Mouse (Mus musculus): ENCODE results near the gene Gm21970. TPM values are rescaled to one million over a fixed set of nuclear protein-coding genes. Genes with fewer than 3 reads are reported as not detected.

Gm21970 gene
- not detected in 2 replicates for polyA plus RNA-seq (2014; fragmentation: Nextera tagmentation; extraction: Ambion mirVana)

DNA sequence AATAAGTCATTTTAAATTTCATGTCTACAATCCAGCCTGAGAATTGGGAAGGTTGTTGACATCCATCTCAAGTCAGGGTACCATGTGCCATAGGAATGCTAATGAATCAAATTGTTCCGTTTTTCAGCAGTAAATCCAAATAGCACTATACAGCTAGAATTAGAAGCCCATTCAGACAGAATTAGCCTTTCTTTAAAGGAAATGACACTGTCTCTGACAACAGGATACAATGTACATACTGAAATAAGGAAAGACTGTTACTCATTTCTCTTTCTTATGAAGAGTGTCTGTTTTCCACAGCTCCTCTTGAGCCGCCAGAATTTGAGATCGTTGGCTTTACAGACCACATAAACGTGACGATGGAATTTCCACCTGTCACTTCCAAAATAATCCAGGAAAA is at the start of gene Gm21970:
Gene Gm21970, plus strand, starts transcription at position 301 of the 400 bp plus-strand sequence.
- peaks cover 32% of the 10 kb centered on the region for H3K36me3 ChIP-seq (ENCODE audit: control insufficient read depth, insufficient read depth, low read length)
- 88% methylated on average over 5 of the region's 5 CpGs for WGBS (ENCODE audit: insufficient replicate concordance)

GRCm38 (mm10) chr16:91346491-91346890 is 45.0 kb upstream of the Gm21970 start:
- H3K4me1 ChIP-seq (ENCODE audit: control insufficient read depth, insufficient read depth, low read length) = no peaks in the 10 kb centered on the region
- peaks cover 5% of the 10 kb centered on the region for H3K27me3 ChIP-seq (ENCODE audit: control insufficient read depth, insufficient read depth, low read length)
- no peak overlapping the region for H3K4me2 ChIP-seq
- H3K4me3 ChIP-seq (ENCODE audit: low read depth, low read length) = no peak overlapping the region
- H3K36me3 ChIP-seq (ENCODE audit: control insufficient read depth, insufficient read depth, low read length) = no peaks in the 10 kb centered on the region
- WGBS (ENCODE audit: insufficient replicate concordance) = 70% methylated on average over 9 of the region's 9 CpGs
- ATAC-seq (replicated peaks; ENCODE audit: insufficient number of reproducible peaks, low FRiP score, low TSS enrichment) = no peak
- no peak overlapping the region for H3K27ac ChIP-seq (ENCODE audit: low read depth, low read length)
- no peak overlapping the region for H3K9ac ChIP-seq (ENCODE audit: low read depth, low read length)
- no peaks in the 10 kb centered on the region for H3K9me3 ChIP-seq (replicated peaks; ENCODE audit: control insufficient read depth, low read length)

More for the DNA sequence above, at the start of gene Gm21970:
- H3K9ac ChIP-seq (ENCODE audit: low read depth, low read length) = no peak within 1 kb of the TSS
- no peaks in the 10 kb centered on the region; the same call in 1 of the 2 replicates for H3K4me1 ChIP-seq (ENCODE audit: control insufficient read depth, insufficient read depth, low read length)
- H3K27me3 ChIP-seq (ENCODE audit: control insufficient read depth, insufficient read depth, low read length) = no peaks in the 10 kb centered on the region
- H3K9me3 ChIP-seq (replicated peaks; ENCODE audit: control insufficient read depth, low read length) = no peaks in the 10 kb centered on the region
- no peak for ATAC-seq (replicated peaks; ENCODE audit: insufficient number of reproducible peaks, low FRiP score, low TSS enrichment)
- no peak within 1 kb of the TSS for H3K27ac ChIP-seq (ENCODE audit: low read depth, low read length)
- H3K4me2 ChIP-seq = no peak within 1 kb of the TSS
- no peak within 1 kb of the TSS for H3K4me3 ChIP-seq (ENCODE audit: low read depth, low read length)

- Histone ChIP-seq H3K27ac (ENCODE audit: low read depth, low read length) (no peak overlapping the region), H3K4me2 (no peak overlapping the region), H3K27me3 (ENCODE audit: control insufficient read depth, insufficient read depth, low read length) (peaks cover 6% of the 10 kb centered on the region), H3K9ac (ENCODE audit: low read depth, low read length) (no peak overlapping the region), H3K4me3 (ENCODE audit: low read depth, low read length) (no peak overlapping the region), H3K4me1 (ENCODE audit: control insufficient read depth, insufficient read depth, low read length) (no peaks in the 10 kb centered on the region), H3K9me3 (replicated peaks; ENCODE audit: control insufficient read depth, low read length) (no peaks in the 10 kb centered on the region), H3K36me3 (ENCODE audit: control insufficient read depth, insufficient read depth, low read length) (no peaks in the 10 kb centered on the region)
- no peak for ATAC-seq (replicated peaks; ENCODE audit: insufficient number of reproducible peaks, low FRiP score, low TSS enrichment)
- WGBS (ENCODE audit: insufficient replicate concordance) = 68% methylated on average over 20 of the region's 20 CpGs
Observed at GRCm38 (mm10) chr16:91347491-91348263, 43.8 kb upstream of the Gm21970 start.

GRCm38 (mm10) chr16:91348264-91348565 is 43.3 kb upstream of the Gm21970 start:
- Histone ChIP-seq H3K27me3 (ENCODE audit: control insufficient read depth, insufficient read depth, low read length) (peaks cover 11% of the 10 kb centered on the region), H3K9ac (ENCODE audit: low read depth, low read length) (no peak overlapping the region), H3K36me3 (ENCODE audit: control insufficient read depth, insufficient read depth, low read length) (no peaks in the 10 kb centered on the region), H3K4me2 (no peak overlapping the region), H3K9me3 (replicated peaks; ENCODE audit: control insufficient read depth, low read length) (no peaks in the 10 kb centered on the region), H3K27ac (ENCODE audit: low read depth, low read length) (no peak overlapping the region), H3K4me3 (ENCODE audit: low read depth, low read length) (no peak overlapping the region), H3K4me1 (ENCODE audit: control insufficient read depth, insufficient read depth, low read length) (no peaks in the 10 kb centered on the region)
- no peak for ATAC-seq (replicated peaks; ENCODE audit: insufficient number of reproducible peaks, low FRiP score, low TSS enrichment)
- WGBS (ENCODE audit: insufficient replicate concordance) = 73% methylated on average over 14 of the region's 14 CpGs

DNA sequence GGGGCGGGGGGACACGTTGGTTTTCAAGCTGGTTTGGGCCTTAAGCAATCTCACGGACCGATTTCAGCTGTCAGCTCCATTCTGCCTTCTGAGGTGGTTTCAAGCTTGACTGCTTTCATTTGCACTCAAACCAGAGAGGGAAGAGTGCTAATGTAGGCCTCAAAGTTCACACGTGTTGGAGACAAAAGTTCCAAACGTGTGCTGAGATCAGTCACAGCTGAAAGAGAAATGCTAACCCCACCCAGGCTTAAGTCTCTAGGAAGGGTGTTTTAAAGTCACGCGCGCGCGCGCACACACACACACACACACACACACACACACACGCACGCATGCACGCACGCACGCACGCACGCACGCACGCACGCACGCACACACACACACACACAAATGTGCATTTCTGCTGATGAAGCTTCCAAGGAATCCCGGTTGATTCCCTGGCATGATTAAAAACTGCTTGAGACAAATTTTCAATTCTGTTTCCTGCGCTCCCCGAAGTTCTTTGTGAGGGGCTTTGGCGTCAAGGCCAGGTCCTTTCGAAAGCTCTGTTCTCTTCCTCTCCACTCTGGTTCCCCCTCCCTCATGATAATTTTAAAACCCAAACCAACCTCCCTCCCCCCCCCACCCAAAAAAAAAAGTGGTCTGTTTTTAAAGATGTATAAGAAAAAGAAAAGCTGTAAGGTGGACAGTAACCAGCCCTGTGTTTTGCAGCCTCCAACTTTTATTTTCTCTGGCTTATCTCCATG is 42.8 kb upstream of the Gm21970 start:
- no peak overlapping the region for H3K4me3 ChIP-seq (ENCODE audit: low read depth, low read length)
- ATAC-seq (replicated peaks; ENCODE audit: insufficient number of reproducible peaks, low FRiP score, low TSS enrichment) = no peak
- no peaks in the 10 kb centered on the region for H3K4me1 ChIP-seq (ENCODE audit: control insufficient read depth, insufficient read depth, low read length)
- no peak overlapping the region for H3K27ac ChIP-seq (ENCODE audit: low read depth, low read length)
- H3K9ac ChIP-seq (ENCODE audit: low read depth, low read length) = no peak overlapping the region
- H3K27me3 ChIP-seq (ENCODE audit: control insufficient read depth, insufficient read depth, low read length) = peaks cover 15% of the 10 kb centered on the region
- WGBS (ENCODE audit: insufficient replicate concordance) = 74% methylated on average over 28 of the region's 28 CpGs
- H3K9me3 ChIP-seq (replicated peaks; ENCODE audit: control insufficient read depth, low read length) = no peaks in the 10 kb centered on the region
- no peaks in the 10 kb centered on the region for H3K36me3 ChIP-seq (ENCODE audit: control insufficient read depth, insufficient read depth, low read length)
- H3K4me2 ChIP-seq = no peak overlapping the region

- 7% methylated on average over 7 of the region's 7 CpGs for WGBS (ENCODE audit: insufficient replicate concordance)
- H3K36me3 ChIP-seq (ENCODE audit: control insufficient read depth, insufficient read depth, low read length) = no peaks in the 10 kb centered on the region
- no peak overlapping the region; the same call in 1 of the 2 replicates for H3K4me2 ChIP-seq
- H3K27ac ChIP-seq (ENCODE audit: low read depth, low read length) = peak overlapping the region; percentile 78
- H3K27me3 ChIP-seq (ENCODE audit: control insufficient read depth, insufficient read depth, low read length) = peaks cover 19% of the 10 kb centered on the region
- no peak overlapping the region for H3K9ac ChIP-seq (ENCODE audit: low read depth, low read length)
- no peaks in the 10 kb centered on the region for H3K4me1 ChIP-seq (ENCODE audit: control insufficient read depth, insufficient read depth, low read length)
- ATAC-seq (replicated peaks; ENCODE audit: insufficient number of reproducible peaks, low FRiP score, low TSS enrichment) = no peak
- no peaks in the 10 kb centered on the region for H3K9me3 ChIP-seq (replicated peaks; ENCODE audit: control insufficient read depth, low read length)
- H3K4me3 ChIP-seq (ENCODE audit: low read depth, low read length) = no peak overlapping the region
Observed at GRCm38 (mm10) chr16:91352084-91352562, 39.4 kb upstream of the Gm21970 start.

DNA sequence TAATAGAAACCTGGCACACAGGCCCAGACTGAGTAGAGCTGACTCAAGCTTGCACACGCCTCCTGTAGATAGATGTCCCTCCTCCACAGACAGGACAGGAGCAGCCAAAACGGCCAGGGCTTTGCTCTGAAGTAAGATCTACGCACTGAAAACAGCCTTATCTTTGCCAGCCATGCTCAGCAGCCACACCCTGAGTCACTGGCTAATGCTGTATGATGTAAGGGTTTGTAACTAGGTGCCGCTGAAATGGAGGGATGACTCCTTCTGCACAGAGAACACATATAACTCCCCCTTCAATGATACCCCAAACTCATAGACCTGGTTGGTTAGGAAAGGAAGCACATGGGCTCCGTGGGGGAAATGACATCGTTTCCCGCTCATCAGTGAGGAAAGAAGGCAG is 38.8 kb upstream of the Gm21970 start:
- H3K27me3 ChIP-seq (ENCODE audit: control insufficient read depth, insufficient read depth, low read length) = peaks cover 19% of the 10 kb centered on the region
- H3K4me1 ChIP-seq (ENCODE audit: control insufficient read depth, insufficient read depth, low read length) = peaks cover under 1% of the 10 kb centered on the region; the same call in 1 of the 2 replicates
- H3K4me3 ChIP-seq (ENCODE audit: low read depth, low read length) = no peak overlapping the region
- no peak overlapping the region for H3K9ac ChIP-seq (ENCODE audit: low read depth, low read length)
- no peaks in the 10 kb centered on the region for H3K9me3 ChIP-seq (replicated peaks; ENCODE audit: control insufficient read depth, low read length)
- WGBS (ENCODE audit: insufficient replicate concordance) = 46% methylated on average over 7 of the region's 7 CpGs
- ATAC-seq (replicated peaks; ENCODE audit: insufficient number of reproducible peaks, low FRiP score, low TSS enrichment) = peak; percentile 90
- no peaks in the 10 kb centered on the region for H3K36me3 ChIP-seq (ENCODE audit: control insufficient read depth, insufficient read depth, low read length)
- H3K4me2 ChIP-seq = peak overlapping the region; percentile 32
- H3K27ac ChIP-seq (ENCODE audit: low read depth, low read length) = peak overlapping the region; percentile 78

DNA sequence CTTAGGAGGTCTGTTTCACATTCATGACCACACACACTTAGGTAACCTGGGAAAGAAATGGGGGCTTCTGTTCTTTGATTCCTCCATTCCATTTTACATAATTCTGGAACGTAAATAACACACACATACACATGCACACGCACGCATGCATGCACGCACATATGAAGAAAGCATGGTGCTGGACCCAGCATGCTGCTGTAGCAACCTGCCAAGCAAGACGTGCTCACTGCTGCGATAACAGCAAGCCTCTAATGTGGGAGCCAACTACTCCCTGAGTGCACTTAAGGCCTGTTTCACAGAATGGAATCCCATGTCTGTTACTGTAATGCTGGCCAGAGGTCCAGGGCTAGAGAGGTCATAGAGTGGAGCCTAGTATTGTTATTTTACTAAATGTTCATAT is 38.3 kb upstream of the Gm21970 start:
- no peak overlapping the region for H3K4me3 ChIP-seq (ENCODE audit: low read depth, low read length)
- ATAC-seq (replicated peaks; ENCODE audit: insufficient number of reproducible peaks, low FRiP score, low TSS enrichment) = 0 out of 2 replicates have a peak, but pooled peaks have one; percentile 47
- no peak overlapping the region for H3K9ac ChIP-seq (ENCODE audit: low read depth, low read length)
- no peaks in the 10 kb centered on the region for H3K9me3 ChIP-seq (replicated peaks; ENCODE audit: control insufficient read depth, low read length)
- H3K4me2 ChIP-seq = peak overlapping the region; percentile 32
- H3K27me3 ChIP-seq (ENCODE audit: control insufficient read depth, insufficient read depth, low read length) = peaks cover 19% of the 10 kb centered on the region
- no peaks in the 10 kb centered on the region for H3K36me3 ChIP-seq (ENCODE audit: control insufficient read depth, insufficient read depth, low read length)
- peak overlapping the region; percentile 78 for H3K27ac ChIP-seq (ENCODE audit: low read depth, low read length)
- peaks cover 2% of the 10 kb centered on the region; the same call in 1 of the 2 replicates for H3K4me1 ChIP-seq (ENCODE audit: control insufficient read depth, insufficient read depth, low read length)
- WGBS (ENCODE audit: insufficient replicate concordance) = 72% methylated on average over 6 of the region's 6 CpGs
